Mouse (Mus musculus) T-cell, adult 2 months (primary cell): Measurements from ENCODE around the gene Ppp4r3a.

Source experiments
- DNase-seq: peaks from one replicate; pipeline ENCODE4 v3.0.0; 2022; ENCODE audit warnings: low spot score

The Ppp4r3a gene

GRCm38 (mm10) chr12:100991119-100991518, 92.4 kb downstream of the Ppp4r3a start:
- DNase-seq, result no peak

- DNase-seq, result no peak
Observed at GRCm38 (mm10) chr12:100990291-100990690, 93.2 kb downstream of the Ppp4r3a start.

- DNase-seq, result no peak
Observed at GRCm38 (mm10) chr12:100989780-100990288, 93.7 kb downstream of the Ppp4r3a start.
